Mouse (Mus musculus) megakaryocyte, embryonic 14.5 days (primary cell): ENCODE measurements at regions not wholly inside any gene's neighbourhood (a gene's known extent, or its start where the extent isn't known, plus 50 kb on each side); places are given as distances from the start of the nearest gene placed in this dataset.

Experiments
- H3K27me3 ChIP-seq: replicated peaks from 2 replicates; pipeline ENCODE3; 2012; ENCODE audit warnings: inconsistent platforms
- H3K36me3 ChIP-seq: replicated peaks from 2 replicates; pipeline ENCODE3; 2012; ENCODE audit warnings: low read length, inconsistent platforms, mixed read lengths
- H3K4me1 ChIP-seq: 2 replicates; pipeline ENCODE4 v1.6.1; 2012; ENCODE audit warnings: inconsistent platforms
- H3K4me3 ChIP-seq: replicated peaks from 2 replicates; pipeline ENCODE3; 2012; ENCODE audit warnings: moderate library complexity, mild to moderate bottlenecking, inconsistent platforms
- H3K9me3 ChIP-seq: 2 replicates; pipeline ENCODE4 v1.6.1; 2012; ENCODE audit warnings: inconsistent platforms
- FLI1 ChIP-seq: IDR thresholded peaks from 2 replicates; pipeline ENCODE4 v1.6.1; 2012; ENCODE audit warnings: low read length, inconsistent platforms, mixed read lengths
- GATA1 ChIP-seq: IDR thresholded peaks from 3 replicates; pipeline ENCODE4 v1.6.1; 2012; ENCODE audit warnings: mixed read lengths, low read length, inconsistent platforms, borderline replicate concordance

- Histone ChIP-seq H3K36me3 (no peaks in the 10 kb centered on the region), H3K4me1 (no peaks in the 10 kb centered on the region), H3K27me3 (peaks cover 1% of the 10 kb centered on the region), H3K9me3 (no peaks in the 10 kb centered on the region), H3K4me3 (no peak overlapping the region)
- TF ChIP-seq GATA1 (no peak), FLI1 (no peak)
These were observed 237.6 kb upstream of the Eef2kmt start for GRCm38 (mm10) chr16:5493352-5493751.

- no peak overlapping the region for H3K4me3 ChIP-seq
- peaks cover 4% of the 10 kb centered on the region; the same call in 1 of the 2 replicates for H3K4me1 ChIP-seq
- no peaks in the 10 kb centered on the region for H3K9me3 ChIP-seq
- H3K27me3 ChIP-seq: peaks cover 2% of the 10 kb centered on the region
- no peaks in the 10 kb centered on the region for H3K36me3 ChIP-seq
- TF ChIP-seq GATA1: no peak
- no peak for TF ChIP-seq FLI1
These were observed 231.5 kb upstream of the Eef2kmt start for GRCm38 (mm10) chr16:5487259-5487658.

GRCm38 (mm10) chr16:5483337-5483736 is 227.6 kb upstream of the Eef2kmt start:
- Histone ChIP-seq H3K4me3 (no peak overlapping the region), H3K27me3 (peaks cover 4% of the 10 kb centered on the region), H3K9me3 (no peaks in the 10 kb centered on the region), H3K4me1 (peaks cover 4% of the 10 kb centered on the region; the same call in 1 of the 2 replicates), H3K36me3 (no peaks in the 10 kb centered on the region)
- no peak for TF ChIP-seq FLI1
- no peak for TF ChIP-seq GATA1

- no peak overlapping the region for H3K4me3 ChIP-seq
- H3K4me1 ChIP-seq: peaks cover 4% of the 10 kb centered on the region; the same call in 1 of the 2 replicates
- peaks cover 10% of the 10 kb centered on the region for H3K27me3 ChIP-seq
- H3K36me3 ChIP-seq: no peaks in the 10 kb centered on the region
- TF ChIP-seq FLI1 (no peak), GATA1 (no peak)
- H3K9me3 ChIP-seq: no peaks in the 10 kb centered on the region
These were observed 224.4 kb upstream of the Eef2kmt start for GRCm38 (mm10) chr16:5480148-5480547.

- H3K4me1 ChIP-seq: peaks cover 2% of the 10 kb centered on the region; the same call in 1 of the 2 replicates
- no peak for TF ChIP-seq FLI1
- TF ChIP-seq GATA1: no peak
- H3K4me3 ChIP-seq: no peak overlapping the region
- peaks cover 10% of the 10 kb centered on the region for H3K27me3 ChIP-seq
- no peaks in the 10 kb centered on the region for H3K36me3 ChIP-seq
- no peaks in the 10 kb centered on the region for H3K9me3 ChIP-seq
These were observed 223.2 kb upstream of the Eef2kmt start for GRCm38 (mm10) chr16:5478970-5479369.

- no peak for TF ChIP-seq GATA1
- no peak for TF ChIP-seq FLI1
- Histone ChIP-seq H3K4me1 (peaks cover 11% of the 10 kb centered on the region), H3K36me3 (no peaks in the 10 kb centered on the region), H3K4me3 (no peak overlapping the region), H3K27me3 (peaks cover 24% of the 10 kb centered on the region), H3K9me3 (no peaks in the 10 kb centered on the region)
These were observed 215.5 kb upstream of the Eef2kmt start for GRCm38 (mm10) chr16:5471321-5471720.

GRCm38 (mm10) chr16:5467587-5467986 is 211.8 kb upstream of the Eef2kmt start:
- Histone ChIP-seq H3K27me3 (peaks cover 14% of the 10 kb centered on the region), H3K36me3 (no peaks in the 10 kb centered on the region), H3K9me3 (no peaks in the 10 kb centered on the region), H3K4me1 (peaks cover 3% of the 10 kb centered on the region; the same call in 1 of the 2 replicates), H3K4me3 (no peak overlapping the region)
- TF ChIP-seq GATA1 (no peak), FLI1 (no peak)

- H3K36me3 ChIP-seq: no peaks in the 10 kb centered on the region
- no peaks in the 10 kb centered on the region for H3K9me3 ChIP-seq
- peaks cover 3% of the 10 kb centered on the region; the same call in 1 of the 2 replicates for H3K4me1 ChIP-seq
- peaks cover 14% of the 10 kb centered on the region for H3K27me3 ChIP-seq
- no peak for TF ChIP-seq GATA1
- TF ChIP-seq FLI1: no peak
- H3K4me3 ChIP-seq: peak overlapping the region; percentile 14
These were observed 211.0 kb upstream of the Eef2kmt start for GRCm38 (mm10) chr16:5466760-5467159.

- TF ChIP-seq GATA1: no peak
- no peak for TF ChIP-seq FLI1
- no peaks in the 10 kb centered on the region for H3K4me1 ChIP-seq
- peaks cover 9% of the 10 kb centered on the region for H3K27me3 ChIP-seq
- H3K4me3 ChIP-seq: no peak overlapping the region
- H3K36me3 ChIP-seq: no peaks in the 10 kb centered on the region
- no peaks in the 10 kb centered on the region for H3K9me3 ChIP-seq
These were observed 199.7 kb upstream of the Eef2kmt start for GRCm38 (mm10) chr16:5455352-5455965.

GRCm38 (mm10) chr16:5454243-5454642 is 198.5 kb upstream of the Eef2kmt start:
- no peaks in the 10 kb centered on the region for H3K4me1 ChIP-seq
- H3K27me3 ChIP-seq: peaks cover 9% of the 10 kb centered on the region
- H3K4me3 ChIP-seq: no peak overlapping the region
- no peaks in the 10 kb centered on the region for H3K36me3 ChIP-seq
- TF ChIP-seq FLI1: no peak
- no peak for TF ChIP-seq GATA1
- H3K9me3 ChIP-seq: no peaks in the 10 kb centered on the region

GRCm38 (mm10) chr16:5452971-5453370 is 197.2 kb upstream of the Eef2kmt start:
- Histone ChIP-seq H3K27me3 (peaks cover 9% of the 10 kb centered on the region), H3K4me3 (no peak overlapping the region), H3K4me1 (no peaks in the 10 kb centered on the region), H3K36me3 (no peaks in the 10 kb centered on the region), H3K9me3 (no peaks in the 10 kb centered on the region)
- TF ChIP-seq GATA1 (no peak), FLI1 (no peak)

GRCm38 (mm10) chr16:5445776-5446175 is 190.0 kb upstream of the Eef2kmt start:
- Histone ChIP-seq H3K9me3 (0 out of 2 replicates have a peak, but pooled peaks cover 4% of the 10 kb centered on the region), H3K27me3 (no peaks in the 10 kb centered on the region), H3K36me3 (no peaks in the 10 kb centered on the region), H3K4me1 (no peaks in the 10 kb centered on the region), H3K4me3 (no peak overlapping the region)
- TF ChIP-seq FLI1 (no peak), GATA1 (no peak)
